Mouse (Mus musculus) CH12.LX (cell line): ENCODE measurements around the gene C8a.

Experiments
- CHD2 ChIP-seq: IDR thresholded peaks from 2 replicates; pipeline ENCODE4 v1.6.1; 2011; ENCODE audit warnings: low read length, improper control_type of control experiment
- CTCF ChIP-seq, 2 experiments: IDR thresholded peaks in 1 of 2; conservative IDR thresholded peaks in 1 of 2; 2 replicates each; pipeline ENCODE4 v1.5.1; 2011 to 2012; ENCODE audit warnings: low read depth in 2 of 2, low read length in 2 of 2, improper control_type of control experiment in 1 of 2, inconsistent platforms in 1 of 2, mild to moderate bottlenecking in 1 of 2, moderate library complexity in 1 of 2
- TBP ChIP-seq: conservative IDR thresholded peaks from 2 replicates; pipeline ENCODE4 v1.6.1; 2011; ENCODE audit warnings: low read depth, low read length, improper control_type of control experiment

DNA sequence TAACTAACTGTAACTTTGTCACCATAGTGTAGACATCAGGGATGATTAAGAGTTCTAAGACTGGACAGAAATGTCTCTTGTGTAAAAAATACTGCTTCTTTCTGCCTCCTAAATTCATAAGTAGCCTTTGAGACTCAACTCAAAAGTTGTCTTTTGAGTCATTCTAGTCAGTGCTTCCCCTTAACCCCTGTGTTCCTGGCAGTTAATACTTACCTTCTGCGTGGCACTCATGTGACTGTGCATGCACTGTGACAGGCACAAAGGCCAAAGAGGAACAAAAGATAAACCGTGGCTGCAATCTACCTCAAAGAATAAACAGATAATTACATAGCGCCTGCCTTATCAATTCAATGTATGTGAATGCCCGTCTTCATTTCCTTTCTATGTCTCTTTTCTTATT is 18.4 kb downstream of the C8a start:
- TF ChIP-seq CHD2, result 0 out of 2 replicates have a peak, but pooled peaks have one; percentile 22
- no peak for TF ChIP-seq CTCF (conservative IDR thresholded peaks at IDR 0.05 in 1 of 2, IDR thresholded peaks at IDR 0.05 in 1 of 2; ENCODE audit: low read depth in 2 of 2, low read length in 2 of 2)
- no peak for TF ChIP-seq TBP
